Mouse (Mus musculus): ENCODE measurements around the gene Rbm38. TPM values are rescaled to one million over a fixed set of nuclear protein-coding genes. Genes with fewer than 3 reads are reported as not detected.
A peak's percentile ranks its signal among the peaks of the same experiment; 100 is the strongest.

Rbm38 gene
- total RNA-seq (2022): 100 to 1,000 TPM; 180 to 208 (median 192) TPM

- no peak for DNase-seq (ENCODE audit: low spot score in 2 of 2)
These were observed at the start of gene Rbm38 for GRCm38 (mm10) chr2:173020430-173020829. Rbm38 (plus strand) TSS chr2:173020498.

- no peak for DNase-seq (ENCODE audit: low spot score in 2 of 2)
These were observed 48.4 kb upstream of the Rbm38 start for GRCm38 (mm10) chr2:172971865-172972264.

- peak; percentile 19 to 36 for DNase-seq (ENCODE audit: low spot score in 2 of 2)
These were observed 46.3 kb upstream of the Rbm38 start for GRCm38 (mm10) chr2:172973806-172974565.

- DNase-seq (ENCODE audit: low spot score in 2 of 2): no peak
These were observed 45.6 kb upstream of the Rbm38 start for GRCm38 (mm10) chr2:172974701-172975100.

GRCm38 (mm10) chr2:172975159-172975558 is 45.1 kb upstream of the Rbm38 start:
- no peak for DNase-seq (ENCODE audit: low spot score in 2 of 2)

GRCm38 (mm10) chr2:172976661-172977238 is 43.5 kb upstream of the Rbm38 start:
- DNase-seq (ENCODE audit: low spot score in 2 of 2): no peak

GRCm38 (mm10) chr2:172977409-172978130 is 42.7 kb upstream of the Rbm38 start, which contains the start of gene Spo11:
Spo11 (plus strand) TSS chr2:172977700.
- DNase-seq (ENCODE audit: low spot score in 2 of 2): no peak

GRCm38 (mm10) chr2:172978131-172978633 is 42.1 kb upstream of the Rbm38 start:
- DNase-seq (ENCODE audit: low spot score in 2 of 2): no peak

- no peak for DNase-seq (ENCODE audit: low spot score in 2 of 2)
These were observed 40.5 kb upstream of the Rbm38 start for GRCm38 (mm10) chr2:172979666-172980345.

- DNase-seq (ENCODE audit: low spot score in 2 of 2): no peak
These were observed 37.3 kb upstream of the Rbm38 start for GRCm38 (mm10) chr2:172982776-172983561.

- no peak for DNase-seq (ENCODE audit: low spot score in 2 of 2)
These were observed 30.1 kb upstream of the Rbm38 start for GRCm38 (mm10) chr2:172990161-172990560.

GRCm38 (mm10) chr2:172996207-172996606 is 24.1 kb upstream of the Rbm38 start:
- DNase-seq (ENCODE audit: low spot score in 2 of 2): peak; percentile 42 to 52

- no peak for DNase-seq (ENCODE audit: low spot score in 2 of 2)
These were observed 22.6 kb upstream of the Rbm38 start for GRCm38 (mm10) chr2:172997748-172998147.

- DNase-seq (ENCODE audit: low spot score in 2 of 2): no peak
These were observed 21.8 kb upstream of the Rbm38 start for GRCm38 (mm10) chr2:172998478-172998877.

GRCm38 (mm10) chr2:172999630-173000284 is 20.5 kb upstream of the Rbm38 start, which contains the start of gene Rae1:
Rae1 (plus strand) TSS chr2:173000117.
- DNase-seq (ENCODE audit: low spot score in 2 of 2): peak; percentile 98 to 99

GRCm38 (mm10) chr2:173000285-173000652 is 20.0 kb upstream of the Rbm38 start:
- DNase-seq (ENCODE audit: low spot score in 2 of 2): peak in 1 of 2 experiments; percentile 39

- no peak for DNase-seq (ENCODE audit: low spot score in 2 of 2)
These were observed 19.4 kb upstream of the Rbm38 start for GRCm38 (mm10) chr2:173000921-173001320.

GRCm38 (mm10) chr2:173003737-173004136 is 16.6 kb upstream of the Rbm38 start:
- no peak for DNase-seq (ENCODE audit: low spot score in 2 of 2)

GRCm38 (mm10) chr2:173010220-173010717 is 10.0 kb upstream of the Rbm38 start:
- no peak for DNase-seq (ENCODE audit: low spot score in 2 of 2)

- no peak for DNase-seq (ENCODE audit: low spot score in 2 of 2)
These were observed 8.9 kb upstream of the Rbm38 start for GRCm38 (mm10) chr2:173011440-173011839.
